Mouse (Mus musculus) layer of hippocampus, adult 9-10 months (tissue): Measurements from ENCODE around the gene Mogs.

Experiments
- DNase-seq: peaks from one replicate; pipeline ENCODE4 v3.0.0; 2022; ENCODE audit warnings: low spot score

The Mogs gene

GRCm38 (mm10) chr6:83095968-83096367, 19.3 kb upstream of the Mogs start:
- DNase-seq = no peak

GRCm38 (mm10) chr6:83098411-83098810, 16.9 kb upstream of the Mogs start:
- no peak for DNase-seq

GRCm38 (mm10) chr6:83101316-83101687, 14.0 kb upstream of the Mogs start, which contains the start of the genes Ccdc142 and Gm42688:
TSS of gene Ccdc142 (plus strand) at chr6:83101601.
TSS of gene Gm42688 (plus strand) at chr6:83101617.
- peak; percentile 82 for DNase-seq

GRCm38 (mm10) chr6:83101688-83102556, 13.4 kb upstream of the Mogs start:
- DNase-seq = no peak

GRCm38 (mm10) chr6:83103130-83103650, 12.1 kb upstream of the Mogs start:
- no peak for DNase-seq

- no peak for DNase-seq
Measured at GRCm38 (mm10) chr6:83104158-83104557, 11.1 kb upstream of the Mogs start.

GRCm38 (mm10) chr6:83107566-83108400, 7.5 kb upstream of the Mogs start:
- no peak for DNase-seq

- no peak for DNase-seq
Measured at GRCm38 (mm10) chr6:83108762-83109668, 6.3 kb upstream of the Mogs start, which contains the start of gene Mrpl53. TSS of gene Mrpl53 (plus strand) at chr6:83109040.

- no peak for DNase-seq
Measured at GRCm38 (mm10) chr6:83111510-83112136, 3.7 kb upstream of the Mogs start.

GRCm38 (mm10) chr6:83115682-83116372, 531 bp downstream of the Mogs start:
- no peak for DNase-seq

GRCm38 (mm10) chr6:83116373-83117164, 1.3 kb downstream of the Mogs start:
- DNase-seq = no peak

GRCm38 (mm10) chr6:83117165-83117438, 1.8 kb downstream of the Mogs start:
- DNase-seq = no peak

- no peak for DNase-seq
Measured at GRCm38 (mm10) chr6:83117616-83118015, 2.3 kb downstream of the Mogs start.

- no peak for DNase-seq
Measured at GRCm38 (mm10) chr6:83118369-83118768, 3.1 kb downstream of the Mogs start.

GRCm38 (mm10) chr6:83118825-83119733, 3.8 kb downstream of the Mogs start:
- DNase-seq = no peak

GRCm38 (mm10) chr6:83119734-83120051, 4.4 kb downstream of the Mogs start:
- DNase-seq = no peak

GRCm38 (mm10) chr6:83120930-83121862, 5.9 kb downstream of the Mogs start, which contains the start of gene Wbp1:
TSS of gene Wbp1 (minus strand) at chr6:83121559.
- DNase-seq = peak; percentile 99
